Mouse (Mus musculus) monocyte, adult 5-6 weeks (primary cell): ENCODE results near the gene Frem2. TPM values are rescaled to one million over a fixed set of nuclear protein-coding genes. Genes with fewer than 3 reads are reported as not detected.

ENCODE experiments used
- ATAC-seq: fragments of 153-309, 156-312 bp; replicated peaks from 2 replicates; pipeline ENCODE4 v1.8.0; 2017; ENCODE audit warnings: mild to moderate bottlenecking; ENCODE audit not compliant: low TSS enrichment, insufficient number of reproducible peaks, severe bottlenecking, poor library complexity, low FRiP score
- total RNA-seq: library from RNA; stranded (forward); fragments of 200-1000, 200-491, 200-594 nt; gene quantifications from 3 replicates; pipeline ENCODE4 v1.2.3, GENCODE M21; 2017

Frem2 gene
- total RNA-seq, 1 experiment from 2014 or later = not detected

- ATAC-seq = no peak
Measured at GRCm38 (mm10) chr3:53629966-53630365, 27.2 kb downstream of the Frem2 start.

DNA sequence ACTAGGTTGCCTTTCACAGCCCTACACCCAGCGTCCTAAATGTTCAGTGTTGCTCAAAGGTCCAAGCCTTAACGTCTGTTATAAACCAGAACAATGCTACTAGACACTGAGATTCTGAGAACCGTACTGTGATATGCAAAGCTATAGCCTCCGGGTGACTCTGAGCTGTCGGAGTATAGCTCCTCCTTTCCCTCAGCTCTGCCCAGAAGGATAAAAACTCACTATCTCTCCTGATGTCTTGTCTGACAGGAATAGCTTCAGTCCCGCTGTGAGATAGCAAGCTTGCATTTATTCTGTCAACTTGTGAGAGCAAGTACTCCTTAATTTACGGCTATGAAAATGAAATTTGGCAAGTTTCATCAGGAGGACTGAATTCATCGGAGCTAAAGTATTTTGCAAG lies 33.9 kb downstream of the Frem2 start:
- ATAC-seq = no peak

DNA sequence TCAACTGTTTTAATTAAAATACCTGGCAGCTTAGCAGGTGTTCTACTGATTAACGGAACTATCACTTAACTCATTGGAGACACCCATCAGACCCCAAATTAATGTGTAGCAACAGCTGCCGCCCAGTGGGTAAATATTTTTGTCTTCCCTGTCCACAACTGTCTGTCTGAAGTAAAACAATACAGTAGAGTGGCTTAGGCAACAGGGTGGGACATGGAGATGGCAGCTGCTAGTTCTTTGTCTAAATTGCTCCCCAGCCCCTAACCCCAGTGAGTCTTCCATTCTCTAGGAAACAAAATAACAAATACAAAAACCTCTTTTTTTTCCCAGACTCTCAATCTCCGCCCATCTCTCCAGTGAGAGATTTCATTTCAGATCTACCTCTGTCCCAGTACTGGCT lies 36.2 kb downstream of the Frem2 start:
- ATAC-seq = no peak

GRCm38 (mm10) chr3:53620355-53620754 lies 36.8 kb downstream of the Frem2 start:
- no peak for ATAC-seq

DNA sequence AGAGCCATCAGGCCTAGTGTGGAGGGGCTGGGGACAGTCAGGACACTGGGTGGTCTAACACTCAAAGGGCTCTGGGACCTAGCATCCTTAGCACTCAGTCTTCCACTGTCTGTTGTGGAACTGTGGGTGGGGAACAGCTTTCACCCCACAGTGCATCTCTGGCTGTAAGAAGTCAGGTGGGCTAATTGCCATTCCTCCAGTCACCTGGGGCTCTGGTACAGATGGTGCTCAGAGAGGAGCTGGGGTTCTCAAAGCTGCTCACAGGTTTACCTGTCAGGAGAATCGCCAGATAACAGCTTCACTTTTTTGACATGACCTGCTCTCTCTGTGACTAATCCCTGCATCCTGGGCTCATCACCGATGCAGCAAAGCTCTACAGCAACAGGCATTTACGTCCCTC lies 46.0 kb downstream of the Frem2 start:
- no peak for ATAC-seq

DNA sequence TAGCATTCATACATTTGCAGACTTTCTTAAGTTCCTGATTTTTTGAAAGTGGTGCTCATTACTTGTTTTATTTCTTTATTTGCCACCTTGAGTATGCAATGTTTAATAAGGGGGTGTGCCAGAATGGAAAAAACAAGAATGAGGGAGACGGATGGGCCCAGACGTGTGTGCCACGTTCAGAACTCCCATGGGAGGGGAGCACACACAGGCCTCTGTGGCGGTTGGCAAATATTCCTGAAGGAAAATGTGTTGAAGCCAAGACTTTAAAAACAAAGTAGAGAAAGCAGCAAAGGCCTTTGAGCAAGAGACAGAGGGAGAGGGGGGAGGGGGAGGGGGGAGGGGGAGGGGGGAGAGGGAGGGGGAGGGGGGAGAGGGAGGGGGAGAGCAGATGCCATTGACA lies 47.3 kb downstream of the Frem2 start:
- no peak for ATAC-seq

DNA sequence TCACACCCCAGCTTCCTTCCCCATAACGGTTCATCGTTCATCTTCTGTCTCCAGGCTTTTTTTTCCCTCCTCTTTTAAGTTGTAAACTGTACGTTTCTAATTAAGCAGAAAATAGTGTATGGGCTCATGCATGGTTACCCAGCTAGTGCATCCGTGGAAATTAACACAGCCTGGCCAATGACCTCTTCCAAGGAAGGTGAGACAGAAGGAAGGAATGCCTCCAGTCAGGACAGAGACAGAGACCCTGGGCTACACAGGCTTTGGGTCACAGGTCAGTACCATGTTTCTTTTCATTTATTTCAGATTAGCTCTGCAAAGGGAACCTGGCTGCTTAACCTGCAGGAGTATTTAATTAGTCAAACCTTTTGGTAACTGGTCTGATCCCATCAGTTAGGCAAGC lies 57.0 kb downstream of the Frem2 start:
- no peak for ATAC-seq

- ATAC-seq = no peak
Measured at GRCm38 (mm10) chr3:53599315-53599714, 57.8 kb downstream of the Frem2 start.

DNA sequence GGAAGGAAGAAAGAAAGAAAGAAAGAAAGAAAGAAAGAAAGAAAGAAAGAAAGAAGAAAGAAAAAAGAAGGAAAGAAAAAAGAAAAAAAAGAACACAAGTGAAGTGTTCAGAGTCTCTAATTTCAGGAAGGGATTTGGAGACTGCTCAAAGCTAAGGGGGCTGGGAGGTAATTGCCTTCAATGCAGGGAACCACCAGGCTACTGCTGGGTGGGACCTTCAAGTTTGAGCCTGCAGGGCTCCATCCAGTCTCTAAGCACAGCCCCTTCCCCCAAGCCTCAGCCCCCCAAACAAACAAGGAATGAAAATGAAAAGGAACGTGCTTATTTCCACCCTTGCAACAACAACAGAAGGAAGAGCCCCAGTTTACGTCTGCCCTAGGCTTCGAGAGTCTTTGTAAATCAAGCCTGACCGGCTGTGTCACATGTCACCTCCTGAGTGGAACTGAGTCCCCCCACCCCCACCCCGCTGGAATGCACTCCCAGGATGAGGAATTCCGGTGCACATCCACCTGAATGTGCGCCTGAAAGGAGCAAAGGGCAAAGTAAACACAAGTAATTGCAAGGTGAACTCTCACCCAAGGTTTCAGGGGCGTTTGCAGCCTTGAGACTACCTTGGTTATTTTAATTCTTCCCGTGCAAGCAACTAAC lies 58.9 kb downstream of the Frem2 start:
- ATAC-seq = no peak

- ATAC-seq = no peak
Measured at GRCm38 (mm10) chr3:53594471-53594870, 62.7 kb downstream of the Frem2 start.

GRCm38 (mm10) chr3:53593718-53594117 lies 63.4 kb downstream of the Frem2 start:
- ATAC-seq = no peak

- no peak for ATAC-seq
Measured at GRCm38 (mm10) chr3:53592036-53592435, 65.1 kb downstream of the Frem2 start.

- no peak for ATAC-seq
Measured at GRCm38 (mm10) chr3:53590139-53590621, 67.0 kb downstream of the Frem2 start.

DNA sequence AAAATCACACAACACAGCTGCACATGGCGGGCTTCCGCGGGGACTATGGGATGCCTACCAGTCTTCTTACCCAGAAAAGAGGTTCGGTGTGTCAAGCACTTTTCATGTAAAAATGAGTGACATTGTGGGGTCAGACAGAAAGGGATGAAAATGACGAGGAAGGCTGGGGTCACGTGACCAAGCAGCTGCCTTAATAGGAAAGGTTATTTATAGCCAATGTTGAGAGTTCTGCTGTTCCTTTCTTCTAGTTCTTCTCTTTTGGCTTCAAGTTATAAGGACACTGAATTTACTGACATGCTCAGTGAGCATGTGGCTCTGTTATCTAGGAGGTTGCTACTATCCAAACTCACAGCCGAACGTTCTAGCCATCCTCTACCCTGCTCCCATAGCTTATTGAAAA lies 73.9 kb downstream of the Frem2 start:
- ATAC-seq = no peak

- no peak for ATAC-seq
Measured at GRCm38 (mm10) chr3:53580596-53581254, 76.4 kb downstream of the Frem2 start.

GRCm38 (mm10) chr3:53579121-53579704 lies 77.9 kb downstream of the Frem2 start:
- ATAC-seq = no peak

- ATAC-seq = no peak
Measured at GRCm38 (mm10) chr3:53576320-53577116, 80.6 kb downstream of the Frem2 start.

DNA sequence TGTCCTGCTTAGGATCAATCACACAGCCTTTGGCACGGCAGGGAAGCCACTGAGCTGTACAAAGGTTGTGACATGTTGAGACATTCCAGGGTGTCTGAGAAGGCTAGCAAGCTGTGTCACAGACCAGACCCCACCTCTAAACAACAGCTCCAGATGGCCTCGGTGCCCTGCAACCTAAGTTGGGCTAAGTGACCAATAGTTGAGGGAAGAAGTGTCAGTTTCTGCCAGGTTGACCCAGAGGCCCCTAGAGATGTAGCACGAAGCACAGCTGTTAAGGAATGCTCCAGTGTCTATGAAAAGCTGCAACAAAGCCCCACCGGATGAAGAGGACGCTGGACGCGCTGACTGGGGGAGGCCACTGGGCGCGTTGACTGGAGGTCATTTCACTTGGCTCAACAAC lies 83.0 kb downstream of the Frem2 start:
- ATAC-seq = no peak

DNA sequence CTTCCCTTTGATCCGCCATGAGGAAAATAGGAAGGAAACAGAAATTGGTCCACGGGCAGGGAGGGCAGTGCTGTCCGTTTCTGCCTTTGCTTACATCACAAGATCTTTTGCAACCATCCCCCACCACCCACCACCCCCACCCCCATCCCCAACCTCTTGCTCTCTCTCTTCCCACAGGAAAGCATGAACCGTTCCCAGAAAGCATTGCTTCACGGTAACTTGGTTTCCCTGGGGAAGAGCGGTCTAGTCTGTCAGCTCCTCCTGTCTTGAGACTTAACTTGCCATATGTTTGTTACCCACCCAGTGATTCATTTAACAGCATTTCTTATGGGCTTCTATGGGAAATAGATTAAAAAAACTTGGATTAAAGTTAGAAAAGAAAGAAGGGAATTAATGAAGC lies 85.5 kb downstream of the Frem2 start:
- no peak for ATAC-seq
